Mouse (Mus musculus) intestine, embryonic 15.5 days (tissue): ENCODE results near the gene Sun2. TPM values are rescaled to one million over a fixed set of nuclear protein-coding genes. Genes with fewer than 3 reads are reported as not detected.

Experiments
- ATAC-seq: fragments of 200-750 bp; cut with Nextera tagmentation; 2 replicates; pipeline ENCODE4 v1.8.0; 2017; ENCODE audit warnings: moderate TSS enrichment, moderate library complexity
- H3K27ac ChIP-seq: fragments of 300-500 bp; sonication (generic); 2 replicates; pipeline ENCODE4 v1.5.1; 2015; ENCODE audit warnings: mild to moderate bottlenecking, inconsistent platforms
- H3K27me3 ChIP-seq: fragments of 300-500 bp; sonication (generic); replicated peaks from 2 replicates; pipeline ENCODE4 v1.6.1; 2015; ENCODE audit warnings: inconsistent platforms
- H3K36me3 ChIP-seq: fragments of 300-500 bp; sonication (generic); 2 replicates; pipeline ENCODE4 v1.6.1; 2015; ENCODE audit warnings: inconsistent platforms
- H3K4me1 ChIP-seq: fragments of 300-500 bp; sonication (generic); replicated peaks from 2 replicates; pipeline ENCODE4 v1.6.1; 2015; ENCODE audit warnings: inconsistent platforms
- H3K4me2 ChIP-seq: fragments of 300-500 bp; sonication (generic); replicated peaks from 2 replicates; pipeline ENCODE4 v1.6.1; 2015; ENCODE audit warnings: mild to moderate bottlenecking, inconsistent platforms
- H3K4me3 ChIP-seq: fragments of 300-500 bp; sonication (generic); replicated peaks from 2 replicates; pipeline ENCODE4 v1.5.1; 2015; ENCODE audit warnings: inconsistent platforms
- H3K9ac ChIP-seq: fragments of 300-500 bp; sonication (generic); 2 replicates; pipeline ENCODE4 v1.6.1; 2015; ENCODE audit warnings: inconsistent platforms
- H3K9me3 ChIP-seq: fragments of 300-500 bp; sonication (generic); 2 replicates; pipeline ENCODE4 v1.6.1; 2016; ENCODE audit warnings: inconsistent platforms
- WGBS: fragments of 180-500 bp; shearing (Covaris S2); methylation state at CpG from one replicate; pipeline ENCODE4 v1.1.7; 2015; 5-methylcytosine and 5-hydroxymethylcytosine counted together
- polyA plus RNA-seq: library from polyadenylated mRNA; unstranded; fragments of >200 nt; fragmentation: Nextera tagmentation; extraction: Ambion mirVana; gene quantifications from 2 replicates; pipeline ENCODE4 v1.2.1, GENCODE M21; 2015

Sun2 gene
- polyA plus RNA-seq, 1 experiment from 2014 or later: 3.4 TPM

- H3K27ac ChIP-seq: no peak overlapping the region
- no peak overlapping the region for H3K4me3 ChIP-seq
- H3K36me3 ChIP-seq: peaks cover 6% of the 10 kb centered on the region; the same call in 1 of the 2 replicates
- 0 out of 2 replicates have a peak, but pooled peaks cover 10% of the 10 kb centered on the region for H3K4me1 ChIP-seq
- 82% methylated on average over 16 of the region's 16 CpGs for WGBS
- H3K9ac ChIP-seq: no peak overlapping the region
- H3K4me2 ChIP-seq: no peak overlapping the region
- H3K9me3 ChIP-seq: no peaks in the 10 kb centered on the region
- no peak for ATAC-seq
- no peaks in the 10 kb centered on the region for H3K27me3 ChIP-seq
Measured at GRCm38 (mm10) chr15:79767327-79767961, 25.1 kb upstream of the Sun2 start.

- peaks cover 6% of the 10 kb centered on the region; the same call in 1 of the 2 replicates for H3K36me3 ChIP-seq
- H3K4me3 ChIP-seq: no peak overlapping the region
- H3K4me1 ChIP-seq: 0 out of 2 replicates have a peak, but pooled peaks cover 10% of the 10 kb centered on the region
- no peak overlapping the region for H3K4me2 ChIP-seq
- H3K27ac ChIP-seq: no peak overlapping the region
- no peak for ATAC-seq
- no peak overlapping the region for H3K9ac ChIP-seq
- no peaks in the 10 kb centered on the region for H3K9me3 ChIP-seq
- WGBS: 77% methylated on average over 10 of the region's 10 CpGs
- no peaks in the 10 kb centered on the region for H3K27me3 ChIP-seq
Measured at GRCm38 (mm10) chr15:79766586-79767071, 24.3 kb upstream of the Sun2 start.

GRCm38 (mm10) chr15:79766168-79766567 is 23.8 kb upstream of the Sun2 start:
- H3K36me3 ChIP-seq: peaks cover 6% of the 10 kb centered on the region; the same call in 1 of the 2 replicates

GRCm38 (mm10) chr15:79765361-79765760 is 23.0 kb upstream of the Sun2 start:
- no peak overlapping the region for H3K9ac ChIP-seq
- H3K4me2 ChIP-seq: no peak overlapping the region
- no peak for ATAC-seq
- 73% methylated on average over 2 of the region's 2 CpGs for WGBS
- no peak overlapping the region for H3K27ac ChIP-seq
- 0 out of 2 replicates have a peak, but pooled peaks cover 2% of the 10 kb centered on the region for H3K4me1 ChIP-seq
- no peaks in the 10 kb centered on the region for H3K9me3 ChIP-seq
- peaks cover 6% of the 10 kb centered on the region; the same call in 1 of the 2 replicates for H3K36me3 ChIP-seq
- H3K27me3 ChIP-seq: no peaks in the 10 kb centered on the region
- no peak overlapping the region for H3K4me3 ChIP-seq

More at GRCm38 (mm10) chr15:79766168-79766567, 23.8 kb upstream of the Sun2 start:
- no peak for ATAC-seq
- H3K4me3 ChIP-seq: no peak overlapping the region
- H3K9me3 ChIP-seq: no peaks in the 10 kb centered on the region
- H3K4me1 ChIP-seq: 0 out of 2 replicates have a peak, but pooled peaks cover 8% of the 10 kb centered on the region
- no peak overlapping the region for H3K27ac ChIP-seq
- H3K4me2 ChIP-seq: no peak overlapping the region
- 64% methylated on average over 9 of the region's 10 CpGs for WGBS
- H3K27me3 ChIP-seq: no peaks in the 10 kb centered on the region
- H3K9ac ChIP-seq: no peak overlapping the region

GRCm38 (mm10) chr15:79764539-79765267 is 22.4 kb upstream of the Sun2 start:
- H3K4me3 ChIP-seq: no peak overlapping the region
- peaks cover 6% of the 10 kb centered on the region; the same call in 1 of the 2 replicates for H3K36me3 ChIP-seq
- WGBS: 87% methylated on average over 11 of the region's 11 CpGs
- H3K9me3 ChIP-seq: no peaks in the 10 kb centered on the region
- 0 out of 2 replicates have a peak, but pooled peaks cover 2% of the 10 kb centered on the region for H3K4me1 ChIP-seq
- no peak overlapping the region for H3K9ac ChIP-seq
- no peak overlapping the region for H3K27ac ChIP-seq
- H3K27me3 ChIP-seq: no peaks in the 10 kb centered on the region
- no peak for ATAC-seq
- no peak overlapping the region for H3K4me2 ChIP-seq

- ATAC-seq: no peak
- H3K9me3 ChIP-seq: no peaks in the 10 kb centered on the region
- peaks cover 6% of the 10 kb centered on the region; the same call in 1 of the 2 replicates for H3K36me3 ChIP-seq
- H3K4me2 ChIP-seq: no peak overlapping the region
- 0 out of 2 replicates have a peak, but pooled peaks cover 2% of the 10 kb centered on the region for H3K4me1 ChIP-seq
- H3K9ac ChIP-seq: no peak overlapping the region
- H3K27ac ChIP-seq: no peak overlapping the region
- no peaks in the 10 kb centered on the region for H3K27me3 ChIP-seq
- H3K4me3 ChIP-seq: no peak overlapping the region
- WGBS: 81% methylated on average over 7 of the region's 7 CpGs
Measured at GRCm38 (mm10) chr15:79763601-79764246, 21.4 kb upstream of the Sun2 start.

GRCm38 (mm10) chr15:79763001-79763400 is 20.7 kb upstream of the Sun2 start:
- H3K4me3 ChIP-seq: no peak overlapping the region
- ATAC-seq: no peak
- H3K27me3 ChIP-seq: no peaks in the 10 kb centered on the region
- 0 out of 2 replicates have a peak, but pooled peaks cover 2% of the 10 kb centered on the region for H3K4me1 ChIP-seq
- no peak overlapping the region for H3K4me2 ChIP-seq
- 87% methylated on average over 9 of the region's 9 CpGs for WGBS
- no peak overlapping the region for H3K9ac ChIP-seq
- H3K9me3 ChIP-seq: no peaks in the 10 kb centered on the region
- H3K27ac ChIP-seq: no peak overlapping the region
- peaks cover 6% of the 10 kb centered on the region; the same call in 1 of the 2 replicates for H3K36me3 ChIP-seq

- Histone ChIP-seq H3K9me3 (no peaks in the 10 kb centered on the region), H3K36me3 (peaks cover 6% of the 10 kb centered on the region; the same call in 1 of the 2 replicates), H3K27me3 (no peaks in the 10 kb centered on the region), H3K4me3 (no peak overlapping the region), H3K4me2 (no peak overlapping the region), H3K27ac (no peak overlapping the region), H3K4me1 (0 out of 2 replicates have a peak, but pooled peaks cover 2% of the 10 kb centered on the region), H3K9ac (no peak overlapping the region)
- ATAC-seq: no peak
- 88% methylated on average over 6 of the region's 6 CpGs for whole genome bisulfite sequencing
Measured at GRCm38 (mm10) chr15:79760956-79761355, 18.6 kb upstream of the Sun2 start.

- no peaks in the 10 kb centered on the region for H3K27me3 ChIP-seq
- no peaks in the 10 kb centered on the region for H3K4me1 ChIP-seq
- no peak overlapping the region for H3K4me2 ChIP-seq
- H3K4me3 ChIP-seq: no peak overlapping the region
- H3K27ac ChIP-seq: no peak overlapping the region
- ATAC-seq: no peak
- no peaks in the 10 kb centered on the region for H3K36me3 ChIP-seq
- 82% methylated on average over 3 of the region's 3 CpGs for WGBS
- H3K9me3 ChIP-seq: no peaks in the 10 kb centered on the region
- H3K9ac ChIP-seq: no peak overlapping the region
Measured at GRCm38 (mm10) chr15:79757118-79757517, 14.8 kb upstream of the Sun2 start.

- H3K4me3 ChIP-seq: no peak overlapping the region
- no peaks in the 10 kb centered on the region for H3K36me3 ChIP-seq
- no peak for ATAC-seq
- no peak overlapping the region for H3K9ac ChIP-seq
- no peaks in the 10 kb centered on the region for H3K4me1 ChIP-seq
- H3K4me2 ChIP-seq: no peak overlapping the region
- no peak overlapping the region for H3K27ac ChIP-seq
- 69% methylated on average over 8 of the region's 8 CpGs for WGBS
- no peaks in the 10 kb centered on the region for H3K9me3 ChIP-seq
- H3K27me3 ChIP-seq: no peaks in the 10 kb centered on the region
Measured at GRCm38 (mm10) chr15:79755977-79756625, 13.8 kb upstream of the Sun2 start.

GRCm38 (mm10) chr15:79755176-79755575 is 12.8 kb upstream of the Sun2 start:
- H3K9ac ChIP-seq: no peak overlapping the region
- WGBS: 88% methylated on average over 4 of the region's 4 CpGs

More at GRCm38 (mm10) chr15:79755176-79755575, 12.8 kb upstream of the Sun2 start:
- no peaks in the 10 kb centered on the region for H3K27me3 ChIP-seq
- H3K4me3 ChIP-seq: no peak overlapping the region
- H3K27ac ChIP-seq: no peak overlapping the region
- H3K9me3 ChIP-seq: no peaks in the 10 kb centered on the region
- no peaks in the 10 kb centered on the region for H3K4me1 ChIP-seq
- no peak for ATAC-seq
- no peaks in the 10 kb centered on the region for H3K36me3 ChIP-seq
- H3K4me2 ChIP-seq: no peak overlapping the region
